Mouse (Mus musculus): ENCODE data around the gene Msantd1. TPM values are rescaled to one million over a fixed set of nuclear protein-coding genes. Genes with fewer than 3 reads are reported as not detected.

Msantd1 gene
- polyA plus RNA-seq, 1 experiment = 1.5 TPM

- DNase-seq (ENCODE audit: low read depth) = no peak
Measured at GRCm38 (mm10) chr5:34972471-34972870, 64.7 kb downstream of the Msantd1 start.

Other genes with a start within 250 kb of the Msantd1 start
- gene Nop14, start 247.9 kb upstream of the Msantd1 start, polyA plus RNA-seq (2012; rRNA removed) = 12.1 and 13.8 TPM in 2 replicates
- gene Grk4, start 247.6 kb upstream of the Msantd1 start, polyA plus RNA-seq (2012; rRNA removed) = 0.41 and 1.4 TPM in 2 replicates
- 16.1 and 19.0 TPM in 2 replicates for gene Htt, start 146.3 kb upstream of the Msantd1 start, polyA plus RNA-seq (2012; rRNA removed)
- 23.1 and 25.0 TPM in 2 replicates for gene Rgs12, start 41.4 kb downstream of the Msantd1 start, polyA plus RNA-seq (2012; rRNA removed)
- 104 and 155 TPM in 2 replicates for gene Hgfac, start 133.5 kb downstream of the Msantd1 start, polyA plus RNA-seq (2012; rRNA removed)
- gene Dok7, start 148.8 kb downstream of the Msantd1 start, polyA plus RNA-seq (2012; rRNA removed) = 1.4 and 2.2 TPM in 2 replicates
- gene Lrpap1, start 197.8 kb downstream of the Msantd1 start, polyA plus RNA-seq (2012; rRNA removed) = 83.1 and 98.3 TPM in 2 replicates

All from gonadal fat pad, adult 2 months (tissue).